Comparison of ENCODE assay signal across 21 mouse cellular contexts in genomic region chr5:89211057-89211456, GRCm38 (mm10).
DNase-seq lines count a peak whose midpoint lies in the region; ATAC-seq and TF ChIP-seq lines count a peak whose summit lies in the region.
"Had no signal": no experiment of that assay in that cellular context is flagged by ENCODE, and none has a peak within 500 bp of the region (broad histone marks: within the 10 kb centered on the region; RNA-seq: fewer than 3 reads in every experiment).

No protein-coding gene starts in this region.

- no peak overlapping the region for H3K27ac ChIP-seq in stomach, embryonic 16.5 days (ENCODE audit: low read length)
- H3K27ac ChIP-seq in stomach, postnatal 0 days (replicated peaks) = no peak overlapping the region
- H3K27ac ChIP-seq in thymus, adult 2 months (ENCODE audit: control insufficient read depth, insufficient read depth, low read length) = no peak overlapping the region

- 0 out of 2 replicates have a peak, but pooled peaks cover 5% of the 10 kb centered on the region for H3K4me1 ChIP-seq in stomach, embryonic 16.5 days (ENCODE audit: control insufficient read depth, insufficient read depth, low read length)
- no peaks in the 10 kb centered on the region for H3K4me1 ChIP-seq in stomach, postnatal 0 days (replicated peaks; ENCODE audit: control insufficient read depth, insufficient read depth)
- H3K4me1 ChIP-seq in thymus, adult 2 months (replicated peaks; ENCODE audit: control insufficient read depth, insufficient read depth, low read length) = no peaks in the 10 kb centered on the region

- 18% methylated on average over 1 of the region's 1 CpGs for WGBS in stomach, embryonic 16.5 days
- 0% methylated on average over 1 of the region's 1 CpGs for WGBS in stomach, postnatal 0 days
- WGBS in thymus, adult 2 months = 80% methylated on average over 1 of the region's 1 CpGs

- DNase-seq in urinary bladder, postnatal 14 days (ENCODE audit: low spot score) = peak; percentile 8
- DNase-seq in urinary bladder, postnatal 25 days (ENCODE audit: low spot score) = no peak
- no peak for DNase-seq in stomach, postnatal 0 days (ENCODE audit: low spot score)
- no peak for DNase-seq in heart, adult 8-10 months (ENCODE audit: low spot score)
- DNase-seq in thymus, adult 2 months = no peak
- DNase-seq: adrenal gland, adult 2 months; adrenal gland, adult 8-10 months; adrenal gland, postnatal 10 days; adrenal gland, postnatal 14 days; adrenal gland, postnatal 25 days; adrenal gland, postnatal 36 days; B cell, adult 2 months; cerebellum, adult 11 months; cerebellum, adult 11-12 months; cerebellum, adult 18-20 months had no signal

- no peak for TF ChIP-seq EP300 in stomach, postnatal 0 days (optimal IDR thresholded peaks at IDR 0.05)

- no peak for TF ChIP-seq POLR2A in thymus, adult 2 months (IDR thresholded peaks at IDR 0.05; ENCODE audit: control insufficient read depth, extremely low read depth, insufficient read depth, low read length, poor library complexity)

- no peak overlapping the region for H3K4me3 ChIP-seq in stomach, embryonic 16.5 days (replicated peaks; ENCODE audit: low read length)
- no peak overlapping the region for H3K4me3 ChIP-seq in stomach, postnatal 0 days (ENCODE audit: low read depth, low read length)
- no peak overlapping the region for H3K4me3 ChIP-seq in thymus, adult 2 months (ENCODE audit: control insufficient read depth, insufficient read depth, low read length)

- peak; percentile 50; the same call in 1 of the 2 replicates for ATAC-seq in stomach, embryonic 16.5 days (ENCODE audit: insufficient read depth, low FRiP score)
- ATAC-seq in stomach, postnatal 0 days (ENCODE audit: low FRiP score, low TSS enrichment) = peak; percentile 84
- ATAC-seq: activated CD4-positive, CD25-positive, alpha-beta regulatory T cell, adult 4 months; CD4-positive, CD25-positive, alpha-beta regulatory T cell, adult 4 months had no signal

- no peaks in the 10 kb centered on the region for H3K9me3 ChIP-seq in stomach, embryonic 16.5 days (replicated peaks; ENCODE audit: control insufficient read depth, low read length)
- H3K9me3 ChIP-seq in stomach, postnatal 0 days (ENCODE audit: control insufficient read depth, low read length) = no peaks in the 10 kb centered on the region

- no peaks in the 10 kb centered on the region for H3K36me3 ChIP-seq in stomach, embryonic 16.5 days (ENCODE audit: control insufficient read depth, insufficient read depth, low read length)
- no peaks in the 10 kb centered on the region for H3K36me3 ChIP-seq in stomach, postnatal 0 days (ENCODE audit: control insufficient read depth, insufficient read depth, low read length)
- no peaks in the 10 kb centered on the region for H3K36me3 ChIP-seq in thymus, adult 2 months (ENCODE audit: control insufficient read depth, insufficient read depth, low read length)
- H3K36me3 ChIP-seq: G1E had no signal

- H3K9ac ChIP-seq in stomach, embryonic 16.5 days (ENCODE audit: low read length) = no peak overlapping the region
- H3K9ac ChIP-seq in stomach, postnatal 0 days (ENCODE audit: low read length) = no peak overlapping the region

- TF ChIP-seq CTCF in stomach, postnatal 0 days (IDR thresholded peaks at IDR 0.05; ENCODE audit: low read depth) = no peak
- no peak for TF ChIP-seq CTCF in thymus, adult 2 months (IDR thresholded peaks at IDR 0.05; ENCODE audit: borderline replicate concordance, control insufficient read depth, extremely low read depth, insufficient read depth, low read length, poor library complexity)

- H3K27me3 ChIP-seq in stomach, embryonic 16.5 days (ENCODE audit: control insufficient read depth, insufficient read depth, low read length) = no peaks in the 10 kb centered on the region
- no peaks in the 10 kb centered on the region for H3K27me3 ChIP-seq in stomach, postnatal 0 days (ENCODE audit: control insufficient read depth, insufficient read depth, low read length)
- no peaks in the 10 kb centered on the region for H3K27me3 ChIP-seq in thymus, adult 2 months (ENCODE audit: control insufficient read depth, insufficient read depth, low read length)
- H3K27me3 ChIP-seq: CH12.LX, Patski had no signal

- no peak overlapping the region for H3K4me2 ChIP-seq in stomach, embryonic 16.5 days (ENCODE audit: low read depth, low read length)
- H3K4me2 ChIP-seq in stomach, postnatal 0 days (replicated peaks; ENCODE audit: low read depth) = no peak overlapping the region
